Mouse (Mus musculus): ENCODE data around the gene Aph1b. TPM values are rescaled to one million over a fixed set of nuclear protein-coding genes. Genes with fewer than 3 reads are reported as not detected.

Gene Aph1b
- polyA plus RNA-seq, 1 experiment from 2014 or later: 11.1 TPM

DNA sequence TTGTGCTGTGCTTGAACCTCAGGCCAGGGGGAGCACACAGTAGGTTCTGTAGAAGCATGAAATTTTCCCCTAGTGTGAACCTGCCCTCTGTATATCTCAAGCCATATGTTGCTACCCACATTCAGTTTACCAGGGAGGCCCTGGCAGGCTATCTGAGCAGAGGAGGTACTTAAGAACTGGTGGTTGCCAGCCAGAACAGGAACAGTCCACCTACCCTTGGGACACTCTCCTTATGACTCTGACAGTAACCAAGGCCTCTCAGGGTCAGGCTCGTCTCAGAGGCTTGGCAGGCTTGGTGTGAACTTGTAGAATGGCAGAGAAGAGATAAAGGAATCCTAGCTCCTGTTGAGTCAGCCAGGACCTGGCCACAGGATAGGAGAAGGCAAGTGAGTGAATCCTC, 34.3 kb downstream of the Aph1b start:
- TF ChIP-seq CTCF (IDR thresholded peaks at IDR 0.05; ENCODE audit: low read depth): no peak

DNA sequence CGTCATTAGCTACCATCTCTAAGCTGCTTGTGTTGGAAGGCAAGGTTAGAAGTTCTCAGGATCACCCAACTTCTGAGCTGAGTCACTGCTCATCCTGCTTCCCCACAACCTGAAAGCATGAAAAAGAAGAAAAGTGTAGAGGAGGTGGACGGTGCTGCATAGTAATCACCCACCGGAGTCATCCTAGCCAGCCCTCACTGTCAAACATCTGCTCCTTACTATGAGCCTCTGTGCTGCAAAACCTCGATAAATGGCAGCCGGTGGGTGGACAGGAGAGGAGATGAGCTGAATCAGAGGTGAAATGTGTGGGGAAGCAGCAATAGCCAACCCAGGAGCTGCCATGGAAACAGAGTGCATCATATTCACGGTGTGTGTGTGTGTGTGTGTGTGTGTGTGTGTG, 42.4 kb downstream of the Aph1b start:
- H3K27ac ChIP-seq (ENCODE audit: low read depth, low read length): no peak overlapping the region
- no peaks in the 10 kb centered on the region for H3K9me3 ChIP-seq (ENCODE audit: control insufficient read depth)
- WGBS: 85% methylated on average over 6 of the region's 6 CpGs
- no peaks in the 10 kb centered on the region for H3K36me3 ChIP-seq (ENCODE audit: control insufficient read depth, insufficient read depth)
- H3K9ac ChIP-seq (ENCODE audit: low read depth, low read length): no peak overlapping the region
- H3K4me3 ChIP-seq (ENCODE audit: low read depth, low read length): no peak overlapping the region
- no peak overlapping the region for H3K4me2 ChIP-seq (replicated peaks; ENCODE audit: low read depth)
- TF ChIP-seq CTCF (IDR thresholded peaks at IDR 0.05; ENCODE audit: low read depth): no peak
- no peaks in the 10 kb centered on the region for H3K27me3 ChIP-seq (replicated peaks; ENCODE audit: control insufficient read depth, insufficient read depth, low read length)
- ATAC-seq: no peak
- H3K4me1 ChIP-seq (replicated peaks; ENCODE audit: control insufficient read depth, insufficient read depth, low read length): no peaks in the 10 kb centered on the region

More for the DNA sequence above, 34.3 kb downstream of the Aph1b start:
- H3K9ac ChIP-seq (ENCODE audit: low read depth, low read length): no peak overlapping the region
- no peaks in the 10 kb centered on the region for H3K36me3 ChIP-seq (ENCODE audit: control insufficient read depth, insufficient read depth)
- no peaks in the 10 kb centered on the region for H3K9me3 ChIP-seq (ENCODE audit: control insufficient read depth)
- H3K4me1 ChIP-seq (replicated peaks; ENCODE audit: control insufficient read depth, insufficient read depth, low read length): 0 out of 2 replicates have a peak, but pooled peaks cover 3% of the 10 kb centered on the region
- no peak overlapping the region for H3K4me2 ChIP-seq (replicated peaks; ENCODE audit: low read depth)
- WGBS: 45% methylated on average over 1 of the region's 1 CpGs
- H3K4me3 ChIP-seq (ENCODE audit: low read depth, low read length): no peak overlapping the region
- peak; percentile 31; the same call in 1 of the 2 replicates for ATAC-seq
- no peak overlapping the region for H3K27ac ChIP-seq (ENCODE audit: low read depth, low read length)
- no peaks in the 10 kb centered on the region for H3K27me3 ChIP-seq (replicated peaks; ENCODE audit: control insufficient read depth, insufficient read depth, low read length)

DNA sequence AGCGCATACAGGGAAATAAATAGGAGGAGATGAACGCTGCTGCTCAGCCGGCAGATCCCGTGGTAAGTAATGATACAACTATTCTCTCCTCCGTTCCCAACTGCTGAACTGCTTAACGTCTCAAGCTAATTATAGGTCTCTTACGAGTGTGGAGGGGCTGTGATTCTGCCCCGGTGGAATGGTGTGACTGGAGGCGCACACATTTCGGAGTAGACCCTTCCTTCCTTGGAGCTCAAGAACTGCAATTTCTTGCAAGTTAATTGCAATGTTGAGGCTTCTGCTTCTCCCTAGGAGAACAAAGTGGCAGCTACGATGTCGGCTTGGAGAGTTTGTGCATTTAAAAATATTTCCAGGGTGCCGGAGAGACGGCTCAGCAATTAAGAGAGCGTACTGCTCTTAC, 46.9 kb downstream of the Aph1b start:
- no peaks in the 10 kb centered on the region for H3K9me3 ChIP-seq (ENCODE audit: control insufficient read depth)
- H3K9ac ChIP-seq (ENCODE audit: low read depth, low read length): no peak overlapping the region
- no peak for TF ChIP-seq CTCF (IDR thresholded peaks at IDR 0.05; ENCODE audit: low read depth)
- H3K27me3 ChIP-seq (replicated peaks; ENCODE audit: control insufficient read depth, insufficient read depth, low read length): no peaks in the 10 kb centered on the region
- peaks cover 5% of the 10 kb centered on the region; the same call in 1 of the 2 replicates for H3K36me3 ChIP-seq (ENCODE audit: control insufficient read depth, insufficient read depth)
- no peak for ATAC-seq
- 87% methylated on average over 15 of the region's 15 CpGs for WGBS
- H3K4me3 ChIP-seq (ENCODE audit: low read depth, low read length): no peak overlapping the region
- H3K4me2 ChIP-seq (replicated peaks; ENCODE audit: low read depth): no peak overlapping the region
- no peaks in the 10 kb centered on the region for H3K4me1 ChIP-seq (replicated peaks; ENCODE audit: control insufficient read depth, insufficient read depth, low read length)
- no peak overlapping the region for H3K27ac ChIP-seq (ENCODE audit: low read depth, low read length)

DNA sequence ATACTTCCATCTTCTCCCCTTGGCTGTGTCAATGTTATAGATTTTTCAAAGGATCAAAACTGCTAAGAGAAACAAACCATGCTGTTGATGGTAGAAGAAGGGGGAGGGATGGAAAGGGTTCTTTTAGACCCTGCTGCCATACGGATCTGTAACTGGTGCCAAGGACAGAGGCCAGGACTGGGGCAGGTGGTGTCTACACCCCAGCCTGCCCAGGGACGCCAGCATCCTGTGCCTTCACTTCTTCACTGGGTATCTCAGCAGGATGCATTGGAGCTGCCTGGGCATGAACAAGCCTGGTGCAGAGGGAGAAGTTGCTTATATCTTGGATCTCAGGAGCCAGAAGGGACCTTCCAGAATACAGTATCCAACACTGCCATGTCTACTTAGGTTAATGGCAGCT, 50.8 kb downstream of the Aph1b start:
- ATAC-seq: no peak
- no peak overlapping the region for H3K4me3 ChIP-seq (ENCODE audit: low read depth, low read length)
- H3K9me3 ChIP-seq (ENCODE audit: control insufficient read depth): no peaks in the 10 kb centered on the region
- H3K36me3 ChIP-seq (ENCODE audit: control insufficient read depth, insufficient read depth): peaks cover 5% of the 10 kb centered on the region; the same call in 1 of the 2 replicates
- H3K27ac ChIP-seq (ENCODE audit: low read depth, low read length): no peak overlapping the region
- no peak for TF ChIP-seq CTCF (IDR thresholded peaks at IDR 0.05; ENCODE audit: low read depth)
- H3K9ac ChIP-seq (ENCODE audit: low read depth, low read length): no peak overlapping the region
- WGBS: 74% methylated on average over 2 of the region's 2 CpGs
- no peaks in the 10 kb centered on the region for H3K27me3 ChIP-seq (replicated peaks; ENCODE audit: control insufficient read depth, insufficient read depth, low read length)
- no peak overlapping the region for H3K4me2 ChIP-seq (replicated peaks; ENCODE audit: low read depth)
- no peaks in the 10 kb centered on the region for H3K4me1 ChIP-seq (replicated peaks; ENCODE audit: control insufficient read depth, insufficient read depth, low read length)

DNA sequence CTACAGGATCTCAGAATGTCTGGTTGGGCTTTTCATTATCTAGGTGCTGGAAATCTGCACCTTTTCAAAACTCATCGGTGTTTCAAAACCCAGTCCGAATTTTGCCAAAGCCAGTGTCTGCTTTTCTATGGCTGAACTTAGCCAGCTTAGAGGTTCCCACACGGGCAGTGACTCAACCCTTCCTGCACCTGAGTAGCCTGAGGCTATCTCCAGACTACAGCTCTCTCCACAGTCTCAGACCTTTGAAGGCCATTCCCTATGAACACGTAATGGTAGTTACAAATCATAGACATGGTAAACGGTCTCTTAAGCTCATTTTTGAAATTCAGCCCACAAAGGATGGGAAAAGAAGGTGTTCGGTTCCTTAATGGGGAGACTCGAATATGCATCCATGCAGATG, 55.8 kb downstream of the Aph1b start:
- Histone ChIP-seq H3K27me3 (replicated peaks; ENCODE audit: control insufficient read depth, insufficient read depth, low read length) (no peaks in the 10 kb centered on the region), H3K4me3 (ENCODE audit: low read depth, low read length) (no peak overlapping the region), H3K4me1 (replicated peaks; ENCODE audit: control insufficient read depth, insufficient read depth, low read length) (peaks cover 15% of the 10 kb centered on the region), H3K9me3 (ENCODE audit: control insufficient read depth) (no peaks in the 10 kb centered on the region), H3K36me3 (ENCODE audit: control insufficient read depth, insufficient read depth) (no peaks in the 10 kb centered on the region), H3K4me2 (replicated peaks; ENCODE audit: low read depth) (no peak overlapping the region), H3K9ac (ENCODE audit: low read depth, low read length) (no peak overlapping the region), H3K27ac (ENCODE audit: low read depth, low read length) (no peak overlapping the region)
- 88% methylated on average over 7 of the region's 7 CpGs for WGBS
- ATAC-seq: no peak
- TF ChIP-seq CTCF (IDR thresholded peaks at IDR 0.05; ENCODE audit: low read depth): no peak

GRCm38 (mm10) chr9:66736551-66736950, 58.7 kb downstream of the Aph1b start:
- no peak for TF ChIP-seq CTCF (IDR thresholded peaks at IDR 0.05; ENCODE audit: low read depth)
- Histone ChIP-seq H3K4me2 (replicated peaks; ENCODE audit: low read depth) (no peak overlapping the region), H3K27ac (ENCODE audit: low read depth, low read length) (peak overlapping the region; percentile 66; the same call in 1 of the 2 replicates), H3K4me1 (replicated peaks; ENCODE audit: control insufficient read depth, insufficient read depth, low read length) (peaks cover 15% of the 10 kb centered on the region), H3K9me3 (ENCODE audit: control insufficient read depth) (no peaks in the 10 kb centered on the region), H3K9ac (ENCODE audit: low read depth, low read length) (no peak overlapping the region), H3K36me3 (ENCODE audit: control insufficient read depth, insufficient read depth) (no peaks in the 10 kb centered on the region), H3K4me3 (ENCODE audit: low read depth, low read length) (no peak overlapping the region), H3K27me3 (replicated peaks; ENCODE audit: control insufficient read depth, insufficient read depth, low read length) (no peaks in the 10 kb centered on the region)
- ATAC-seq: peak; percentile 21; the same call in 1 of the 2 replicates
- 67% methylated on average over 2 of the region's 2 CpGs for WGBS

DNA sequence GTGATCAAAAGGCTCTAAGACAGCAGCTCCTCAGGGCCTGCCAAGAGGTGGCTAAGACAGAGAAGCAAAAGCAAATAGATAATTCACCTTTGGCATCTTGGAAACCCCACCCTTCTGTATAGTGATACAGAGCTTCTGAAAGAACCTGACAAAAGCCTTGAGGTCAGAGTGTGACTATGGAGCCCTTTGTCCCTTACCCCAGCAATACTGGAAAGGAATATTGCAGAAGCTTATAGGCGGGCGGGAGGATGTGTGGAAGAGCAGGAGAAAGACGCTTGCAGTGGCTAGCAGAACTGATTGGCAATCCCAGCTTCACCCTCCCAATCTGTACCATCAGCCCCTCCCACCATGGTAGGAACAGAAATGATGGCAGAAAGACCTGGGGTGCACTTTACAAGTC, 59.3 kb downstream of the Aph1b start:
- Histone ChIP-seq H3K27ac (ENCODE audit: low read depth, low read length) (peak overlapping the region; percentile 66), H3K4me1 (replicated peaks; ENCODE audit: control insufficient read depth, insufficient read depth, low read length) (peaks cover 15% of the 10 kb centered on the region), H3K4me3 (ENCODE audit: low read depth, low read length) (no peak overlapping the region), H3K4me2 (replicated peaks; ENCODE audit: low read depth) (no peak overlapping the region), H3K36me3 (ENCODE audit: control insufficient read depth, insufficient read depth) (no peaks in the 10 kb centered on the region), H3K27me3 (replicated peaks; ENCODE audit: control insufficient read depth, insufficient read depth, low read length) (no peaks in the 10 kb centered on the region), H3K9me3 (ENCODE audit: control insufficient read depth) (no peaks in the 10 kb centered on the region), H3K9ac (ENCODE audit: low read depth, low read length) (no peak overlapping the region)
- ATAC-seq: peak; percentile 65
- 34% methylated on average over 3 of the region's 3 CpGs for WGBS
- TF ChIP-seq CTCF (IDR thresholded peaks at IDR 0.05; ENCODE audit: low read depth): no peak
